Mouse (Mus musculus) MEL (cell line): ENCODE results near the gene Upf2.

Source experiments
- CTCF ChIP-seq, 3 experiments: IDR thresholded peaks in 2 of 3; conservative IDR thresholded peaks in 1 of 3; 2 replicates each; pipeline ENCODE4 v1.5.1; 2011 to 2012; ENCODE audit warnings: low read length in 3 of 3, low read depth in 2 of 3, mild to moderate bottlenecking in 2 of 3, improper control_type of control experiment in 1 of 3, inconsistent platforms in 1 of 3, mixed read lengths in 1 of 3, moderate library complexity in 1 of 3; ENCODE audit not compliant: control insufficient read depth in 1 of 3, insufficient read depth in 1 of 3, poor library complexity in 1 of 3, severe bottlenecking in 1 of 3
- NRF1 ChIP-seq: IDR thresholded peaks from 2 replicates; pipeline ENCODE4 v1.6.1; 2014; ENCODE audit warnings: low read depth, mild to moderate bottlenecking, inconsistent platforms, low read length, improper control_type of control experiment, moderate library complexity; ENCODE audit not compliant: poor library complexity, insufficient read depth, severe bottlenecking
- POLR2A ChIP-seq, 2 experiments: IDR thresholded peaks; 2 replicates each; pipeline ENCODE4 v1.6.1; 2011 to 2012; ENCODE audit warnings: low read length in 2 of 2, mild to moderate bottlenecking in 2 of 2, control low read depth in 1 of 2, improper control_type of control experiment in 1 of 2, low read depth in 1 of 2, moderate library complexity in 1 of 2; ENCODE audit not compliant: control insufficient read depth in 1 of 2, insufficient read depth in 1 of 2, poor library complexity in 1 of 2
- SIN3A ChIP-seq: IDR thresholded peaks from 2 replicates; pipeline ENCODE4 v1.6.1; 2012; ENCODE audit warnings: low read length, improper control_type of control experiment, inconsistent platforms
- USF1 ChIP-seq: IDR thresholded peaks from 2 replicates; pipeline ENCODE4 v1.6.1; 2014; ENCODE audit warnings: low read depth, mild to moderate bottlenecking, inconsistent platforms, low read length, improper control_type of control experiment, moderate library complexity

DNA sequence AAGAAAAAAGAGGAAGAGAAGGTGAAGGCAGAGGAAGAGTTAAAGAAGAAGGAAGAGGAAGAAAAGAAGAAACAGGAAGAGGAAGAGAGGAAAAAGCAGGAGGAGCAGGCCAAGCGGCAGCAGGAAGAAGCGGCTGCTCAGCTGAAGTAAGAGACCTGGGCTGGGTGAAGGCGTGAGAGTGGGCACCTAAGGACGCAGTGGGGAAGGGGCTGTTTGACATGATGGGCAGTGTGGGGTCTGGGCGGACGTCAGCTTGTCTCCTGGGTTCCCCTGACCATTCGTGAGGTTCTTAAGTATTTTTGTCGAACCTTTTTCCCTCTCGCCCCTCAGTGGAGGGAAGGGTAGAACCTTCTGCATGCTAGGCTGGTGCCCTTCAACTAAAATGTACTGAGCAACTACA, 6.4 kb downstream of the Upf2 start:
- no peak for TF ChIP-seq USF1
- TF ChIP-seq CTCF (IDR thresholded peaks at IDR 0.05 in 2 of 3, conservative IDR thresholded peaks at IDR 0.05 in 1 of 3; ENCODE audit: control insufficient read depth in 1 of 3, insufficient read depth in 1 of 3, low read depth in 2 of 3, low read length in 3 of 3, poor library complexity in 1 of 3, severe bottlenecking in 1 of 3) = no peak
- TF ChIP-seq SIN3A = no peak
- TF ChIP-seq NRF1 = no peak
- no peak for TF ChIP-seq POLR2A (IDR thresholded peaks at IDR 0.05; ENCODE audit: control insufficient read depth in 1 of 2, insufficient read depth in 1 of 2, low read depth in 1 of 2, low read length in 2 of 2, poor library complexity in 1 of 2)
